Mouse (Mus musculus) erythroblast, embryonic 14.5 days (primary cell): Measurements from ENCODE around the gene Ms4a1. TPM values are rescaled to one million over a fixed set of nuclear protein-coding genes. Genes with fewer than 3 reads are reported as not detected.

ENCODE experiments used
- H3K27me3 ChIP-seq: 2 replicates; pipeline ENCODE4 v1.6.1; 2012; ENCODE audit warnings: inconsistent platforms; ENCODE audit not compliant: control insufficient read depth
- H3K36me3 ChIP-seq: 2 replicates; pipeline ENCODE4 v1.6.1; 2012; ENCODE audit warnings: mild to moderate bottlenecking, inconsistent platforms; ENCODE audit not compliant: control insufficient read depth
- H3K4me1 ChIP-seq: 2 replicates; pipeline ENCODE4 v1.6.1; 2012; ENCODE audit warnings: inconsistent platforms; ENCODE audit not compliant: control insufficient read depth
- H3K4me3 ChIP-seq: replicated peaks from 2 replicates; pipeline ENCODE3; 2012; ENCODE audit warnings: moderate library complexity, mild to moderate bottlenecking, inconsistent platforms
- H3K9me3 ChIP-seq: 2 replicates; pipeline ENCODE4 v1.6.1; 2012; ENCODE audit warnings: low read length, inconsistent platforms, mixed read lengths; ENCODE audit not compliant: control insufficient read depth
- GATA1 ChIP-seq: IDR thresholded peaks from 2 replicates; pipeline ENCODE4 v1.6.1; 2012; ENCODE audit warnings: low read length, inconsistent platforms, mixed read lengths
- TAL1 ChIP-seq: IDR thresholded peaks from 3 replicates; pipeline ENCODE4 v1.6.1; 2012; ENCODE audit warnings: low read length, inconsistent platforms, mixed read lengths
- polyA plus RNA-seq: library from polyadenylated mRNA; stranded (reverse); fragments of >175 nt; gene quantifications from 2 replicates; pipeline ENCODE4 v1.2.3, GENCODE M21; 2012

Gene Ms4a1
- polyA plus RNA-seq, 1 experiment = not detected

DNA sequence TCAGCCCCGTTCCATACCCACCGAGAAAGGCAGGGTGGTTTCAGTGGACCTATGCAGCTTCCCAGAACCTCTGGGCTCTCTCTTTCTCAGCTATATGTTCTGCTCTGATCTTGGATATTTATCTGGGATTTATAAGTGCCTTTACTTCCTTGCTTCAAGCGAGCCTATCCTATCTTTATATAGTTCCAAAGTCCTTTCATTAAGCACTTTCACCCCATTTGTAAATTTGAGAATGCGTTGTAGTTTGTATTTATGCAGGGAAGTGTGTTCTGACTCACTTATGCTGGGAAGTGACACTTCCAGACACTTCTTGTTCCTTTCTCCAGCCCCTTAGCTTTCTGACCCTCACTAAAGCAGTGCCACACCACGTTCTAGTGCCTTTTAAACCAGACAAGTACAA is 33.7 kb downstream of the Ms4a1 start, which contains the start of gene Ms4a12:
Gene Ms4a12, minus strand, starts transcription at position 101 of the 400 bp plus-strand sequence.
- Histone ChIP-seq H3K4me1 (no peaks in the 10 kb centered on the region), H3K36me3 (no peaks in the 10 kb centered on the region), H3K4me3 (no peak within 1 kb of the TSS), H3K9me3 (no peaks in the 10 kb centered on the region), H3K27me3 (no peaks in the 10 kb centered on the region)
- TF ChIP-seq TAL1 (no peak), GATA1 (no peak)

Other genes with a start within 250 kb of the Ms4a1 start
- not detected in 2 replicates for gene Ms4a18, start 248.2 kb downstream of the Ms4a1 start, polyA plus RNA-seq
- not detected in 2 replicates for gene Ms4a8a, start 185.1 kb downstream of the Ms4a1 start, polyA plus RNA-seq
- gene 1700017D01Rik, start 135.4 kb downstream of the Ms4a1 start, polyA plus RNA-seq = not detected in 2 replicates
- gene 1700025F22Rik, start 100.9 kb downstream of the Ms4a1 start, polyA plus RNA-seq = not detected in 2 replicates
- not detected in 2 replicates for gene Ms4a13, start 69.5 kb downstream of the Ms4a1 start, polyA plus RNA-seq
- gene Ms4a12, start 33.8 kb downstream of the Ms4a1 start, polyA plus RNA-seq = not detected in 2 replicates
- not detected in 2 replicates for gene Ms4a5, start 17.6 kb upstream of the Ms4a1 start, polyA plus RNA-seq
- not detected in 2 replicates for gene Ms4a14, start 48.2 kb upstream of the Ms4a1 start, polyA plus RNA-seq
- not detected in 2 replicates for gene Ms4a7, start 69.9 kb upstream of the Ms4a1 start, polyA plus RNA-seq
- not detected in 2 replicates for gene Ms4a4a, start 109.3 kb upstream of the Ms4a1 start, polyA plus RNA-seq
- gene Ms4a4c, start 138.5 kb upstream of the Ms4a1 start, polyA plus RNA-seq = not detected in 2 replicates
- 0.05 TPM in 1 of 2 replicates, not detected in the other for gene Ms4a4b, start 177.3 kb upstream of the Ms4a1 start, polyA plus RNA-seq
- gene Ms4a6c, start 203.1 kb upstream of the Ms4a1 start, polyA plus RNA-seq = not detected in 2 replicates
- not detected in 2 replicates for gene Gm8369, start 219.7 kb upstream of the Ms4a1 start, polyA plus RNA-seq